Mouse (Mus musculus): ENCODE data around the gene Leo1.

The Leo1 gene

DNA sequence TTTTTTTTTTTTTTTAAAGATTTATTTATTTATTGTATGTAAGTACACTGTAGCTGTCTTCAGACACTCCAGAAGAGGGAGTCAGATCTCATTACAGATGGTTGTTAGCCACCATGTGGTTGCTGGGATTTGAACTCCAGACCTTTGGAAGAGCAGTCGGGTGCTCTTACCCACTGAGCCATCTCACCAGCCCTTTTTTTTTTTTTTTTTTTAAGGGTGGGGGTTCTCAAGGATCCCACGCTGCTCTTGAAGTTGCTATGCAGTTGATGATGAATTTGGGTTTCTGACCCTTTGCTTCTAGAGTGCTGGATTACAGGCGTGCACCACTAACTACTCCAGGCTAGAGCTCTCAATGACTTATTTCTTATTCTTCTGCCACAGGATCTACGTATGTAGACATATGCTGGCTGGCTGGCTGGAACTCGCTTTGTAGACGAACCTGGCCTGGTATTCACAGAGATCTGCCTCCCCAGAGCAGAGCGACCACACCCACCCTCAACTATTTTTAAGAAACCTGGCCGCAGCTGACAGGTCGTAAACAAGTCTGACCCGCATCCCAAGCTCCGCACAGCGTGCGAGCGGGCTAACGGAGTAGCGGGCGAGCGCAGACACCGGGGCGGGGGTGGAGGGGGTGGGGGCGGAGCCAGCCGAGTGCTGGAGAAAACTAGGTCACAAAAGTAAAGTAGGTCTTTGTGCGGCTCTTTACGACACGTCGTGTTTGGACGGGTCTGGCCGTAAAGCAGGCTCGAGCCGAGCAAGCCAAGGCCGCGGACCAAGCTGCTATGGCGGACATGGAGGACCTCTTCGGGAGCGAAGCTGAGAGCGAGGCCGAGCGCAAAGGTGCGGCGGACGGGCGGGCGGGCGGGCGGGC lies at the start of gene Leo1:
TSS of gene Leo1 (plus strand) at position 729 of the 871 bp plus-strand sequence.
- peak; percentile 85 to 87 for DNase-seq (ENCODE audit: low spot score in 2 of 2)

DNA sequence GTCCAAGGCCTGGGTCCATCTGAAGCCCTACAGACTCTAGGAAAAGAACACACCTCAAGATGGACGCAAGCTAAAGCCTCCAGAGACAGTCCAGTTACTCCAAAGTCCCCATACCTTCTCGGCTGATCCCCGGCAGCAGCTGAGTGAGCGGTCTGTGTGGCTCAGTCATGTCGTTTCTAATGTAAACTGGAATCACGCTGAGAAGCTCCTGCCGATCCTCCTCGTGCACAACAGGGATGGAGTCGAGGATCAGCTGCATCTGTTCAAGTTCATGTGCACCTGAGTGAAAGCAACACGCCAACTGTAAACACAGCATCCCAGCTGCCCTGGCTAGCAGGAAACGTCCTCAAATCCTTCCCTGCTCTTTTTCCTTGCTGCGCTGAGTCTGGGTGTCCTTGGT lies 48.1 kb upstream of the Leo1 start:
- no peak for DNase-seq (ENCODE audit: low spot score in 2 of 2)

DNA sequence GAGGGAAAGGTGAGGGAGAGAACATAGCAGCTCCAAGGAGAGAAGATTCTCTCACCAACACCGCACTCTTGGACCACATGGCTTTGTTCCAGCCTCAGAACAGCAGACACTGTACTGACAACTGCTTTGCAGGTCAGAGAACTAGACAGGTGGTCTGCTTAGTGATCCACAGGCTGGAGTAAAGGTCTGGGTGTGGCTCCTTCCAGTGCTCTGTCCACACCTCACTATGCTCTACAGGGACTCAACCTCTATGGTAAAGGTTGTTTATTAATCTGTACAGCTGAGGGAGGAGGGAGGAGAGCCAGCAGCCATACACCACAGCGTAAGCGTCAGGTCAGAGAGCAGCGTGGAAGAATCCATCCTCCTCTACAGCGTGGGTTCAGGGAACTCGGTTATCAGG lies 45.4 kb upstream of the Leo1 start:
- no peak for DNase-seq (ENCODE audit: low spot score in 2 of 2)

DNA sequence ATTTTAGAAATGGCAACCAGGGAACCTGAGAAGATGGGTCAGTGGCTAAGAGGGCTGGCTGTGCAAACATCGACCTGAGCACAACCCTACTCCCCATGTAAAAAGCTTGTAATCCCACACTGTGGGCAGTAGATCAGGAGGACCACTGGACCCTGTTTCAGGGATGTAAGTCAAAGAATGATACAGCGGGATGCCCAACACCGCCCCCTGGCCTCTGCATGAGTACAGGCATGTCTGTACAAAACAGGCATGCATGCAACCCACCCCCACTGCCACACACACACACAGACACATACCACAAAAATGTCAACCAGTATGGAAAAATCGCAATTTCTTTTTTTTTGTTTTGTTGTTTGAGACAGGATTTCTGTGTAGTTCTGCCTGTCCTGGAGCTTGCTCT lies 42.3 kb upstream of the Leo1 start:
- DNase-seq (ENCODE audit: low spot score in 2 of 2) = no peak

DNA sequence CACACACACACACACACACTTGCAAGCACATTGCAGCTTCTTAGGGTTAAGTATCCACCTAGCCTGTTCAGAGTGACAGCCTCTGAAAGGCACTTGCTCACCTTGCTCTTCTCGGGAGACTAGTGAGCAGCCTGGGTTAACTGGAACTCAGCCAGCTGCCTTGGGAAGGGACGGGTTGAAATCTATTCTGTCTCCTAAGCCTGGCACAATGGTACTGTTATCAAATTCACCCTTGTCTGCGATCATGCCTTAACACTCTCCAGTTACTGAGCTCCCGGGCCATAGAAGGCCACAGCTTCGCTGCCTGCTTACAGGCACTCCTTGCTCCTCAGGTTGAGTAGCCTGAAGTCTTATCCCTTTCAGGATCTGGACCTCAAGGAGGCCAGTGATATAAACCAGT lies 40.7 kb upstream of the Leo1 start:
- DNase-seq (ENCODE audit: low spot score in 2 of 2) = no peak

DNA sequence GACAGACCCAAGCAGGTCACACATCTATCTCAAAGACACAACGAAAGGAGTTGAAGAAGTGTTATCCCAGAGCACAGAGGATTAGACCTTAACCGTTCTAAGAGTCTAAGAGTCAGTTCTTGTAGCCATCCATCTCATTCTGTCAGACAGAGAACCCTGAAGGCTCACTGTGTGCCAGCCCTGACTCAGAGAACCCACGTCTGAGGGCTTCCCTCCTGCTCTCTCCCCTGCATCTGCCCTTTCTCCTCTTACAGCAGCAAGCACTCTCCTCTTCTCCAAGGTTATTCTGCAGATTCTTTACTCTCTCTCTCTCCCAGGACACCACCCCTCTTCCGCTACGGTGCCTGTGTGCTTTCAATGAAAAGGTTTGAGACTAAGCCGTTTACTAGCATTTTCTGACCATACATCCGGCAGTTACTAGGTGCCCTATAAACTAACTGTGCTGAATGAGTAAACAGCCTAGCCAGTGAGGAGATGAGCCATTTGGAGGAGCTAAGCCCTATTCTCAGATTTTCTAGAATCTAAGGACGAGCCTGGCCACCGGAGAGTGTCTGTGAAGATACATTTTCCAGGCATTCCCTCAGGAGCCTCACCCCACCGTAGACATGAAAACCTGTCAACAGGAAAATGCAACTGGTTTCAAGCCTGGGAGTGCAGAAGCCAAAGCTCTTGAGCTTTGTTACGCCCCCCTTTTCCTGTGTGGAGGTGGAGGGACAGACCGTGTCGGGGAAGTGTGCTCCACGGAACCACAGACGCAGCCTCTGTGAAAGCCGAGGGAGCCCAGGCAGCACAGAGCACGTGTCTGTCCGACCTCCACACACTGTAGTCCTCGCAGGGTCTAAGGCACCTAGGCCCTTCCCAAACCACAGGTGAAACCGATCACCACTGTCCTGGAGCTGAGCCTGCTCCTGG lies 39.5 kb upstream of the Leo1 start:
- DNase-seq (ENCODE audit: low spot score in 2 of 2) = no peak

DNA sequence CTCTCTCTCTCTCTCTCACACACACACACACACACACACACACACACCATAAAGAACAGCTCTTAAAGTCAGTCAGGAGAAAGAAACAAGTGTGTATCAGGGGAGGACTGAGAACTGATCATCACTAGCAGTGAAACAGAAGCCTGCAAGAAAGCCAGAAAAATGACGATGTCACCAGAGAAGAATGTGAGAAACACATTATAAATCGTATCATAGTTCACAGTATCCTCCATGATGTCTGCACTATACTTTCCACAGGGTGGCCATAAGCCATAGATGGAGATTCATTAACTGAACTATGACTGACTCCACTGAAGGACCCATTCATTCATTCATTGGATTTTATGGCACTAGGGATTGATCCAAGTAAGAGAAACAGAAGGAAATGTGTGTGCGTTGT lies 37.8 kb upstream of the Leo1 start:
- DNase-seq (ENCODE audit: low spot score in 2 of 2) = no peak

DNA sequence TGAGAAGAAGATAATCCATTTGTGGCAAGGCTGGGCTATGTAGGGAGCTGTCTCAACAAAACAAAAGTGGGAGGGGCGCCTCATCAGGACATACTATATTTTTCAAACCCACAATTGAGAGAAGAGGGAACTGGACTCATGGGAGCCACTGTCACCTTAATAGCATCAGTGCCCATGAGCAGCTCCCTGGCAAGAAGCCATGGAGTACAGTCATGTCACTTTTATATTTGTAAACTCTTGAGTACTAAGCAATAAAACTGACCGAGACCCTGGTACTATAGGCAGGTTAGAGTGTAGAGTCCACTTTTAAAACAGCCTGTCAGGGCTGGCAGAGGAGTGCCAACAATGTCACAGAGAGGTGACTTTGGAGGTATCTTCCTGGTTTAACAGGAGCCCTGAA lies 35.2 kb upstream of the Leo1 start:
- DNase-seq (ENCODE audit: low spot score in 2 of 2) = no peak

DNA sequence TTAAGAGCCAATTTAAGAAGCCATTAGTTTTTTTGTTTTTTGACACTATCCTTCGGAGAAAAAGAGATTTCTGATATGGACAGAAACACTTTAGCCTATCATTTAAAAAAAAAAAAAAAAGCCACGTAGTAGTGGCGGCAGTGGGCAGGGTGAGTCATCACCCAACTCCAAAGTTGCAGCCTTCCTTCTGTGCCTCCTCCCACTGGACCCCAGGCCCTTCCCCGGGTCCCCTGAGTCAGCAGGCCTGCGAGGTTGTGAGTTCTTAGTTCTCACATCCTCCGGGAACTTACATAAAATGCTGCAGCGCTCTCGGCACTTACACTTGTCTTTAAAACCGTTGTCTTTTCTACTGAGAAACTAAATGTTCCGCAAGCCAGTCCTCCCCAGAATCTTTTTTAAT lies 33.5 kb upstream of the Leo1 start:
- DNase-seq (ENCODE audit: low spot score in 2 of 2) = peak in 1 of 2 experiments; percentile 34

DNA sequence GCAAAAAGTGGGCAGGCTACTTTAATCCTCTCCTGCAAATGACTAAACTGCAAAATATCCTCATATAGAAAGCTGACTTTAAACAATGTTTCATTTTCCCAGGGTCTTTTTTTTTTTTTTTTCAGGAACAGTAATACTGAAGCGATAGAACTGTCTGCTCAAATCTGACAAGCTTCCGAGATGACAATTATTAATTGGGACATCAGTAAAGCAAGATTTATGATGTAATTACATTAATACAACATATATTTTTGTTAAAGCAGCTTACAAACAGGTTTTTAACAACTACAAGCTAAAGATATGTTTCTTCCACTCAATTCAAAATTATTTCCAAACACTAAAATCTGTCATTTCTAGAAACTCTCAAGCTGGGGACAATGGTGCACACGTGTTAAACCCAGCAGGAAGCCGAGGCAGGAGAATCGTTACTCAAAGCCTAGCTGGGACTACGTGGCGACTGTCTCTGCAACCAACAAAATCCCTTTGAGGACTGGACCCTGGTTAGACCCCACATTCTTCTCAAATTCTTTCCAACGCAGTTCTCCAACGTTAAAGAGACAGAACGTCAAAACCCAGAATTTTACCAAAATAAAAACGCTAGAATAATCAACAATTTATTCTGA lies 33.0 kb upstream of the Leo1 start:
- no peak for DNase-seq (ENCODE audit: low spot score in 2 of 2)

DNA sequence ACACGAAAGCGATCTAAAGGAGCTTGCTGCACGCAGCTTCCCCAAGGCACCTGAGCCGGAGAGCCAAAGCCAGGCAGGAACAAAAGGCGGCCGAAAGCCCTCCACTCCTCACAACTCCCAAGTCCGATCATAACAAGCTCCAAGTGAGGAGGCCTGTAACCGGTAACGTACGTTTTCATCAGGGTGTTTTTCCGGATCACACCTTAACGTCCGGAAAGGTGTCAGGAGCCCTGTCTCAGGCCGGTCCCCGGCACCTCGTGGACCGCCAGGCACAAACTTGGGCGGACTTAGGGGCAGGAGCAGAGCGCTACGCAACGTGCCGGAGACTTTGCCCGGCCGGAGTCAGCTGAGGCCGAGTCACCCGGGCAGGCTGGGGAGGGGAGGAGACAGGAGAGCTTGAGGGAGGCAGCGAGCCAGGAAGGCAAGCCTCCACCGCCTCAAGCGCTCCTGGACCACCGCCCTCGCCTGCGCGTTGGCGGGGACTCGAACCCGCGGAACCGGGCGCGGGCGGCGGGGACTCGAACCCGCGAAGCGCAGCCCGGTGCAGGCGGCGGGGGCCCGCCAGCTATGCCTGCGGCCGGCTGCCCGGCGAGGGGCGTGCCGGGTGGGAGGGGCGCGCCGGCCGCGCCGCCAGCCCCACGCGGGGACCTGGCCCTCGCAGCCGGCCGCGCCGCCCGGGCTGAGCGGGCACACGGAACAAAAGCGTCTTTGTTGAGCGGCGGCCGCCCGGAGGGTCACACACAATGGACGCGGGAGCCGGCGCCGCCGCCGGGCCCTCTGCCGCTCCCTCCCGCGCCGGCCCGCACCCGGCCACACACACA lies 32.1 kb upstream of the Leo1 start:
- peak; percentile 59 to 61 for DNase-seq (ENCODE audit: low spot score in 2 of 2)

DNA sequence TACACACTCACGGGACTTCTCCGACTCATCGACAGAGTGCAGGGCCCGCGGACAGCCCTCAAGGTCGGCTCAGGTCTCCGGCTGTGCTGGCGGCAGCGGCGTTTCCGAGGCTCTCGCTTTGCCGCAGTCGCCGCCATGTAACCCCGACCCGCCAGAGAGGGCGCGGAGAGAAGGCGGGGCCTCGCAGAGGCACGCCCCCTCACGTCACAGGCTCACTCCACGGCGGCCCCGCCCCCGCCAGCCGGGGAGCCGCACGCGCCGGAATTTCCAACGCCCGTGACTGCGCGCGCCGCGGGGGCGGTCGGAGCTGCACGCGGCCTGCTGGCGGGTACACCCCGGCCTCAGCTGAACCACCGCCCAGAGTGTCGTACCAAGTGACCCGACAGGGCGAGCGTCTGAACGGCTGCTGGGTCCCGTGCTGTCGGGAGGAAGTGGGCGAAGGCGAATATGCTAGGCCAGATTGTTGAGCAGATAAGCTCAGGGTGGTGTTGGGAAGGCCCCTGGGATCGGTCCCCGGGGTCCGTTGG lies 31.4 kb upstream of the Leo1 start, which contains the start of gene Mapk6:
TSS of gene Mapk6 (minus strand) at position 154 of the 527 bp plus-strand sequence.
- peak; percentile 96 to 97 for DNase-seq (ENCODE audit: low spot score in 2 of 2)

DNA sequence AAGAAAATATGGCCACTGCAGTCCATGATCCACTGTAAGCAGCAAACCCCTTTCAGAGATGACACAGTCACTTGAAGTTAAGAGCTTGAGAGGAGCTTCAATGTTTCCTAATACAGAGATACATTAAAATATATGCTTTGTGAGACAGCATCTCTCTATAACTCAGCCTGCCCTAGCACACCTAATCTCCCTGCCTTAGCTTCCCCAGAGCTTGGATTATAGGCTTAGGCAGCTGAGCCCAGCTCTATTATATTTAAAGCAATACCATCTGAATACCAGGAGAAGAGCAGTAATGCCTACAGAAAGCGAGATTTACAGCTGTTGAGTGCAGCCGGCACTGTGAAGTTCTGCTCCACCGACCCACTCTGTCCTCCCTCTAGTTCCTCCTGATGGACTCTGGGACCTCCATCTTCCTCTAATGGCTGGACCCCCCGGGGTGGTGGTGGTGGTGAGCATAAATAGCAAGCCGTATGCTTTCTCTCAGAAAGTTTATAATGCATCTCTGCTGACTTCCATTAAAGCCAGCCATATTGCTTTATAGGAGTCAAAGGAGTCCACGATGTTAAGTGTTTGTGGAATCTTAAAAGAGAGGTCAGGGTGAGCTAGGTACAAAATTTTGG lies 30.3 kb upstream of the Leo1 start:
- no peak for DNase-seq (ENCODE audit: low spot score in 2 of 2)

DNA sequence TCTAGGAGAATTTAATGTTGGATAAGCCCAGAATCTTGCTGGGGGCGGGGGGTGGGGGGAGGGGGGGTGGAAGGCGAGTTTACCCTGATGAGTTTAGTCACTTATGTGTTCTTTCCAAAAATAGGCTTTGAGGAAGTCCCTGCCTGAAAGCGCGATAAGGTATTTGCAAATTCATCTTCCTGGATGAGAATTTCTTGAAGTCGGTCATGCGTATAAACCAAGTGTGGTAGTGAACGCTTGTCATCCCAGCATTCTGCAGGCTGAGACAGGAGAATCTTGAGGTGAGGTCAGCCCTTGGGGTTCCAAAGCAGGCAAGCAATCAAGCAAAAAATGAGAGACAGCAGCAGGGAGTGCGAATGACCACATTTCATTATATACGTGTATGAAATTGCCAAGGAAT lies 29.7 kb upstream of the Leo1 start:
- DNase-seq (ENCODE audit: low spot score in 2 of 2) = no peak

DNA sequence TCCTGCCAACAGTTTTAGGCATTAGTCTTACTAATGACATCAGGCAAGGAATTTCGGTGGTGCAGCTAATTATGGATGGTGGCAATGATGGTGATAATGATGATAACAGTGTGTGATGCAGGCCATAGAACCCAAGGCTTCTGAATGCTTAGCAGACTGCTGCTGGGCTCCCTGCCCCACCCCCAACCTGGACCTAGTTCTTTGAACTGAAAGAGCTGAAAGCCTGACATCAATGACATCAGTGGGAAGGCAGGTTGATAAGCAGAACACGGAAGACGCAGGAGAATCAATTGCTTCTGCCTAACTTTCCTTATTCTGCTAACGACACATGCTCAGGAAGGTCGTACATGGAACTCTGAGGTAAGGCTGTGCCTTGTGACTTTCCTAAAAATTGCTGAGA lies 28.1 kb upstream of the Leo1 start:
- DNase-seq (ENCODE audit: low spot score in 2 of 2) = no peak

DNA sequence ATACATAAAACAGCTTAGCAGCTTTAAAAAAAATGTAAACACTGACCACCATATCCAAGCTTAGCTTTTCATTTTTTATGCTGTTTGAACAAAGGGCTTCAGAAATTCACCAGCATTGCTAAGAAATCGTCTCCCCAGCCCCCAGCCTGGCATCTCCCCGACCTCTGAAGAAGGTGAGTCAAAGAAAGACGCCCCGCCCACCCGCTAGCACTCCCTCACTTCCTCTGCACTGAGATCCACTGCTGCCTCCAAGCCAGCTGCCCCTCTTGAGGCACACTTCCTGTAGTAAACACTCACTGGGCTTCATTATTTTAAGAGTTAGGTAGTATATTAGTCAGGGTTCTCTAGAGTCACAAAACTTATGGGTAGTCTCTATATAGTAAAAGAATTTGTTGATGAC lies 27.1 kb upstream of the Leo1 start:
- no peak for DNase-seq (ENCODE audit: low spot score in 2 of 2)

DNA sequence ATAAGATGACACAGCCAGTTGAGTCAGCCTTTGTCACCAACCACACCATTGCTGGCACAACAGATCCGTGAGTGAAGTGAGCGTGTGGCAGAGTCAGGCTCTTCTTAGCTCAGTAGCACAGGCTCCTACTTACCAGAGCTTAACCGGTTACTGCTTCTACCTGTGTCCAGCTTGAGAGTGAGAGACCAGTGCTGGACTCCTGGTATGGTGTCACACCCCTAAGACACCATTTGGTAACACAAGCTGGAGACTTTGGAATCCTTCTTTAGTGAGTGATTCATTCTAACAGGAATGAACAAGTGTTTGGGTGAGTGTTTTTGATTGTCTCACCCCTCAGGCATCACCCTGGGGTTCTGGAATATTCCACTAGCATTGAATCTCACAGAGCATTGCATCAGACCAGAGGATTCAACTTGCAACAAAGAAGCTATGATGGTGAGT lies 19.1 kb upstream of the Leo1 start:
- DNase-seq (ENCODE audit: low spot score in 2 of 2) = no peak

DNA sequence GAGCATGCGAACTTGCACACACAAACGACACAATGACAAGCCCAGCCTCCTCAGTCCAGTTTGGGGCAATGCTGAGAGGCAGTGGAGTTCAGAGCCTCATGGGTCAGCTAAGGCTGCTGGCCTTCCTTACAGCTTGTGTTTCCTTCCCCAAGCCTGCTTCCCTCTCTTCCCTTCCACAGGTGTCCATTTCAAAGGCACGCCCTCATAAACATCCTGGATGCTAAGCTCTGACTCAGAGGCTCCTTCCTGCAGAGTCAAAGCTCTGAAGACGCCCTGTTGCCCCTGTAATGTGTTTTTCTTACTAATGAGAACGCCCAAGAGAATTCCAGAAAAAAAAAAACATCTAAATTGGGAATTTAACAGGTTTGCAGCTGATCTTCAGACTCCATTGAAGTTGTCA lies 17.6 kb upstream of the Leo1 start:
- DNase-seq (ENCODE audit: low spot score in 2 of 2) = no peak

DNA sequence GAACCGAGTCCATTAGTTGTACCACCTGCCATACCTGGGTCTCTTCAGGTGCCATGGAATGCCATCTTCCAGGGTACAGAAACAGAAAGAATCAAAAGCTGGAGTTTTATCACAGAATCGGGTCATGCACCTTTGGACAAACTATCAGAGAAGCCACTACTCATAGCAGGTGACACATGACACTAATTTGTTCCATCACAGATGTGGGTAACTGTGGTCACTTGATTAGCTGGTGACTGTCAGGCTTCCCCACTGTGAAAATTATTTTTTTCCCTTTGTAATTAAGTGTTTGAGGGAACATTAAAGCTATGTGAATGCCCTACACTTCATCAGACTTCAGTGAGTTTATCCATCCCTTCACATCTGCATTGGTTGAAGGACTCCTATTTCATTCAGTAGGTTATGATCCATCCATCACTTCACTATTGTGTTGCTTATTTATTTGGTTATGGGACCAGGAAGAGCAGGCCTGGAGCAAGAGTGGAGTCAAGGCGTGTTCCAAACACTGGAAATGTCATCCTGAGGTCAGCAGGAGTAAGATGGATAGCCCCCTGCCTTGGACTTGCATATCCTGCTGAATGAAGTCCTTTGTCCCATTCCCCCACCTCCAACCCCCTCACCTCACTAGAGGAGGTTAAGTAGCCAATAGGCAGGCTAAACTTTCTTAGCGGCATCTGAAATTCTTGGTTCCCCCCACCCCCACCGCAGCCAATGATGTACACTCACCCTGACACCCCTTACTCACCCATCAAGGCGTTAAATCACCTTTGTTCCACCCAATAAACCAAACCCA lies 16.8 kb upstream of the Leo1 start:
- no peak for DNase-seq (ENCODE audit: low spot score in 2 of 2)

Data from frontal cortex, postnatal 10 days (tissue).